Mouse (Mus musculus) hindbrain, embryonic 16.5 days (tissue): ENCODE measurements around the gene Bsn. TPM values are rescaled to one million over a fixed set of nuclear protein-coding genes. Genes with fewer than 3 reads are reported as not detected.

Experiments used
- ATAC-seq: fragments of 200-750 bp; cut with Nextera tagmentation; 2 replicates; pipeline ENCODE4 v1.8.0; 2017; ENCODE audit warnings: moderate TSS enrichment, moderate library complexity
- H3K27ac ChIP-seq: fragments of 300-500 bp; sonication (generic); 2 replicates; pipeline ENCODE4 v1.5.1; 2014; ENCODE audit warnings: low read depth, mild to moderate bottlenecking, control low read depth, low read length, moderate library complexity
- H3K27me3 ChIP-seq: fragments of 300-500 bp; sonication (generic); replicated peaks from 2 replicates; pipeline ENCODE4 v1.6.1; 2014; ENCODE audit warnings: low read length; ENCODE audit not compliant: control insufficient read depth, insufficient read depth
- H3K36me3 ChIP-seq: fragments of 300-500 bp; sonication (generic); 2 replicates; pipeline ENCODE4 v1.6.1; 2014; ENCODE audit warnings: mild to moderate bottlenecking, low read length, moderate library complexity, mixed read lengths; ENCODE audit not compliant: control insufficient read depth, insufficient read depth
- H3K4me1 ChIP-seq: fragments of 300-500 bp; sonication (generic); 2 replicates; pipeline ENCODE4 v1.6.1; 2014; ENCODE audit warnings: low read depth, low read length; ENCODE audit not compliant: control insufficient read depth, insufficient read depth
- H3K4me2 ChIP-seq: fragments of 300-500 bp; sonication (generic); 2 replicates; pipeline ENCODE4 v1.6.1; 2014; ENCODE audit warnings: mild to moderate bottlenecking, low read length, control low read depth, moderate library complexity
- H3K4me3 ChIP-seq: fragments of 300-500 bp; sonication (generic); 2 replicates; pipeline ENCODE4 v1.5.1; 2014; ENCODE audit warnings: mild to moderate bottlenecking, low read length, control low read depth, moderate library complexity
- H3K9ac ChIP-seq: fragments of 300-500 bp; sonication (generic); 2 replicates; pipeline ENCODE4 v1.6.1; 2014; ENCODE audit warnings: low read depth, mild to moderate bottlenecking, control low read depth, low read length, moderate library complexity
- H3K9me3 ChIP-seq: fragments of 300-500 bp; sonication (generic); 2 replicates; pipeline ENCODE4 v1.6.1; 2014; ENCODE audit warnings: mild to moderate bottlenecking, low read length, moderate library complexity; ENCODE audit not compliant: control insufficient read depth
- WGBS: fragments of 180-500 bp; shearing (Covaris S2); extraction: QIAGEN DNeasy Blood & Tissue Kit; methylation state at CpG from one replicate; pipeline ENCODE4 v1.1.7; 2014; 5-methylcytosine and 5-hydroxymethylcytosine counted together
- polyA plus RNA-seq: library from polyadenylated mRNA; unstranded; fragments of >200 nt; fragmentation: Nextera tagmentation; extraction: Ambion mirVana; gene quantifications from 2 replicates; pipeline ENCODE4 v1.2.1, GENCODE M21; 2015

Gene Bsn
- polyA plus RNA-seq, 1 experiment from 2014 or later = 9.5 TPM

- H3K4me2 ChIP-seq = peak overlapping the region; percentile 48
- H3K9me3 ChIP-seq = no peaks in the 10 kb centered on the region
- H3K4me1 ChIP-seq = peaks cover 22% of the 10 kb centered on the region
- H3K9ac ChIP-seq = peak overlapping the region; percentile 11; the same call in 1 of the 2 replicates
- no peak overlapping the region for H3K27ac ChIP-seq
- peaks cover 13% of the 10 kb centered on the region; the same call in 1 of the 2 replicates for H3K36me3 ChIP-seq
- H3K4me3 ChIP-seq = peak overlapping the region; percentile 21
- 7% methylated on average over 19 of the region's 19 CpGs for WGBS
- peaks cover 19% of the 10 kb centered on the region for H3K27me3 ChIP-seq
- ATAC-seq = 0 out of 2 replicates have a peak, but pooled peaks have one; percentile 34
These were observed 107.6 kb downstream of the Bsn start for GRCm38 (mm10) chr9:108082549-108082948.

GRCm38 (mm10) chr9:108080168-108080567 is 110.0 kb downstream of the Bsn start, which contains the start of gene Mst1:
TSS of gene Mst1 (plus strand) at chr9:108080436.
- Histone ChIP-seq H3K36me3 (no peaks in the 10 kb centered on the region), H3K4me2 (peak within 1 kb of the TSS; percentile 88), H3K27ac (no peak within 1 kb of the TSS; the same call in 1 of the 2 replicates), H3K9me3 (no peaks in the 10 kb centered on the region), H3K4me3 (peak within 1 kb of the TSS; percentile 84), H3K4me1 (peaks cover 22% of the 10 kb centered on the region), H3K27me3 (peaks cover 19% of the 10 kb centered on the region), H3K9ac (peak within 1 kb of the TSS; percentile 92)
- 73% methylated on average over 5 of the region's 5 CpGs for WGBS
- no peak for ATAC-seq

- H3K4me3 ChIP-seq = no peak overlapping the region
- no peaks in the 10 kb centered on the region for H3K9me3 ChIP-seq
- WGBS = 56% methylated on average over 7 of the region's 7 CpGs
- H3K4me2 ChIP-seq = no peak overlapping the region
- no peak overlapping the region for H3K27ac ChIP-seq
- H3K9ac ChIP-seq = no peak overlapping the region
- no peak for ATAC-seq
- peaks cover 8% of the 10 kb centered on the region for H3K4me1 ChIP-seq
- H3K27me3 ChIP-seq = no peaks in the 10 kb centered on the region
- peaks cover 10% of the 10 kb centered on the region; the same call in 1 of the 2 replicates for H3K36me3 ChIP-seq
These were observed 116.8 kb downstream of the Bsn start for GRCm38 (mm10) chr9:108073141-108073930.

GRCm38 (mm10) chr9:108072481-108072924 is 117.7 kb downstream of the Bsn start:
- Histone ChIP-seq H3K9ac (no peak overlapping the region), H3K36me3 (peaks cover 10% of the 10 kb centered on the region; the same call in 1 of the 2 replicates), H3K4me2 (no peak overlapping the region), H3K9me3 (no peaks in the 10 kb centered on the region), H3K27ac (no peak overlapping the region), H3K27me3 (no peaks in the 10 kb centered on the region), H3K4me3 (no peak overlapping the region), H3K4me1 (no peaks in the 10 kb centered on the region)
- WGBS = 76% methylated on average over 9 of the region's 9 CpGs
- ATAC-seq = no peak

GRCm38 (mm10) chr9:108071801-108072200 is 118.4 kb downstream of the Bsn start:
- no peak overlapping the region for H3K9ac ChIP-seq
- ATAC-seq = no peak
- 96% methylated on average over 4 of the region's 4 CpGs for WGBS
- H3K4me1 ChIP-seq = no peaks in the 10 kb centered on the region
- no peaks in the 10 kb centered on the region for H3K27me3 ChIP-seq
- H3K9me3 ChIP-seq = no peaks in the 10 kb centered on the region
- H3K4me3 ChIP-seq = no peak overlapping the region
- no peak overlapping the region for H3K4me2 ChIP-seq
- no peak overlapping the region for H3K27ac ChIP-seq
- H3K36me3 ChIP-seq = peaks cover 10% of the 10 kb centered on the region; the same call in 1 of the 2 replicates

- Histone ChIP-seq H3K27ac (no peak overlapping the region), H3K4me2 (no peak overlapping the region), H3K4me1 (no peaks in the 10 kb centered on the region), H3K4me3 (no peak overlapping the region), H3K36me3 (peaks cover 10% of the 10 kb centered on the region; the same call in 1 of the 2 replicates), H3K9ac (no peak overlapping the region), H3K27me3 (no peaks in the 10 kb centered on the region), H3K9me3 (no peaks in the 10 kb centered on the region)
- ATAC-seq = no peak
- 90% methylated on average over 7 of the region's 7 CpGs for WGBS
These were observed 120.7 kb downstream of the Bsn start for GRCm38 (mm10) chr9:108069529-108069928.

GRCm38 (mm10) chr9:108069007-108069406 is 121.2 kb downstream of the Bsn start:
- Histone ChIP-seq H3K27me3 (no peaks in the 10 kb centered on the region), H3K36me3 (peaks cover 13% of the 10 kb centered on the region; the same call in 1 of the 2 replicates), H3K27ac (no peak overlapping the region), H3K4me3 (no peak overlapping the region), H3K4me2 (no peak overlapping the region), H3K4me1 (no peaks in the 10 kb centered on the region), H3K9ac (no peak overlapping the region), H3K9me3 (no peaks in the 10 kb centered on the region)
- WGBS = 89% methylated on average over 9 of the region's 9 CpGs
- no peak for ATAC-seq

- no peaks in the 10 kb centered on the region for H3K9me3 ChIP-seq
- WGBS = 22% methylated on average over 8 of the region's 8 CpGs
- no peak overlapping the region for H3K4me3 ChIP-seq
- ATAC-seq = 0 out of 2 replicates have a peak, but pooled peaks have one; percentile 5
- H3K36me3 ChIP-seq = peaks cover 21% of the 10 kb centered on the region
- H3K9ac ChIP-seq = no peak overlapping the region
- H3K4me2 ChIP-seq = no peak overlapping the region
- H3K27me3 ChIP-seq = no peaks in the 10 kb centered on the region
- H3K27ac ChIP-seq = no peak overlapping the region
- no peaks in the 10 kb centered on the region for H3K4me1 ChIP-seq
These were observed 122.3 kb downstream of the Bsn start for GRCm38 (mm10) chr9:108067900-108068299.

GRCm38 (mm10) chr9:108067199-108067598 is 123.0 kb downstream of the Bsn start:
- no peak for ATAC-seq
- H3K9me3 ChIP-seq = no peaks in the 10 kb centered on the region
- peaks cover 25% of the 10 kb centered on the region for H3K36me3 ChIP-seq
- H3K4me1 ChIP-seq = no peaks in the 10 kb centered on the region
- H3K27me3 ChIP-seq = no peaks in the 10 kb centered on the region
- no peak overlapping the region for H3K4me2 ChIP-seq
- no peak overlapping the region for H3K9ac ChIP-seq
- no peak overlapping the region for H3K4me3 ChIP-seq
- WGBS = 83% methylated on average over 7 of the region's 7 CpGs
- H3K27ac ChIP-seq = no peak overlapping the region
